Mouse (Mus musculus) kidney, embryonic 16.5 days (tissue): ENCODE results near the gene Prdx1. TPM values are rescaled to one million over a fixed set of nuclear protein-coding genes. Genes with fewer than 3 reads are reported as not detected.

Experiments
- ATAC-seq: fragments of 200-750 bp; cut with Nextera tagmentation; 2 replicates; pipeline ENCODE4 v1.8.0; 2017; ENCODE audit warnings: moderate TSS enrichment; ENCODE audit not compliant: low FRiP score, low TSS enrichment
- H3K27ac ChIP-seq: fragments of 300-500 bp; sonication (generic); 2 replicates; pipeline ENCODE4 v1.5.1; 2014; ENCODE audit warnings: low read length
- H3K27me3 ChIP-seq: fragments of 300-500 bp; sonication (generic); 2 replicates; pipeline ENCODE4 v1.6.1; 2014; ENCODE audit warnings: low read length, control low read depth, mixed read lengths; ENCODE audit not compliant: insufficient read depth
- H3K36me3 ChIP-seq: fragments of 300-500 bp; sonication (generic); 2 replicates; pipeline ENCODE4 v1.6.1; 2014; ENCODE audit warnings: low read length, control low read depth, mixed read lengths; ENCODE audit not compliant: insufficient read depth
- H3K4me1 ChIP-seq: fragments of 300-500 bp; sonication (generic); 2 replicates; pipeline ENCODE4 v1.6.1; 2014; ENCODE audit warnings: low read length, control low read depth, mixed read lengths; ENCODE audit not compliant: insufficient read depth
- H3K4me2 ChIP-seq: fragments of 300-500 bp; sonication (generic); replicated peaks from 2 replicates; pipeline ENCODE4 v1.6.1; 2014; ENCODE audit warnings: low read depth, low read length
- H3K4me3 ChIP-seq: fragments of 300-500 bp; sonication (generic); 2 replicates; pipeline ENCODE4 v1.5.1; 2014; ENCODE audit warnings: mild to moderate bottlenecking, low read length
- H3K9ac ChIP-seq: fragments of 300-500 bp; sonication (generic); replicated peaks from 2 replicates; pipeline ENCODE4 v1.6.1; 2014; ENCODE audit warnings: low read length
- H3K9me3 ChIP-seq: fragments of 300-500 bp; sonication (generic); 2 replicates; pipeline ENCODE4 v1.6.1; 2016; ENCODE audit warnings: low read length, control low read depth
- WGBS: fragments of 180-500 bp; shearing (Covaris S2); extraction: QIAGEN DNeasy Blood & Tissue Kit; methylation state at CpG from one replicate; pipeline ENCODE4 v1.1.7; 2014; 5-methylcytosine and 5-hydroxymethylcytosine counted together
- polyA plus RNA-seq: library from polyadenylated mRNA; unstranded; fragments of >200 nt; fragmentation: Nextera tagmentation; extraction: Ambion mirVana; gene quantifications from 2 replicates; pipeline ENCODE4 v1.2.1, GENCODE M21; 2015

Prdx1 gene
- polyA plus RNA-seq, 1 experiment from 2014 or later: 1,468 TPM

DNA sequence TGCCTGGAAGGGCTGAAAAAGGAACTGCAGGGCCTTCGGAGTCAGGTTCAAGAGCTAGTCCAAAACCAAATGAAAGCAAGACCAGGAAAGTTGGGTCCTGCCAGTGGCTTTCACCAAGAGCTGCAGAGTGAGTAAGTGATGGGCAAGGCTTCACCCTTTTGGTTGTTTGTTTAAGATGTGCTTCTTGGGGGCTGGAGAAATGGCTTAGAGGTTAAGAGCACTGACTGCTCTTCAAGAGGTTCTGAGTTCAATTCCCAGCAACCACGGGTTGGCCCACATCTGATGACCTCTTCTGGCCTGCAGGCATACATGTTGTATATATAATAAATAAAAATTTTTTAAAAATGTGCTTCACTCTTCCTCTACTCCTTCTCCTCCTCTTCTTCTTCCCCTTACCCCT lies 24.8 kb downstream of the Prdx1 start:
- H3K36me3 ChIP-seq: peaks cover 7% of the 10 kb centered on the region; the same call in 1 of the 2 replicates
- WGBS: 88% methylated on average over 2 of the region's 2 CpGs
- no peak for ATAC-seq
- H3K4me1 ChIP-seq: peaks cover 9% of the 10 kb centered on the region
- H3K27me3 ChIP-seq: no peaks in the 10 kb centered on the region
- H3K27ac ChIP-seq: no peak overlapping the region
- H3K4me2 ChIP-seq: no peak overlapping the region
- no peaks in the 10 kb centered on the region for H3K9me3 ChIP-seq
- H3K4me3 ChIP-seq: no peak overlapping the region
- H3K9ac ChIP-seq: no peak overlapping the region

DNA sequence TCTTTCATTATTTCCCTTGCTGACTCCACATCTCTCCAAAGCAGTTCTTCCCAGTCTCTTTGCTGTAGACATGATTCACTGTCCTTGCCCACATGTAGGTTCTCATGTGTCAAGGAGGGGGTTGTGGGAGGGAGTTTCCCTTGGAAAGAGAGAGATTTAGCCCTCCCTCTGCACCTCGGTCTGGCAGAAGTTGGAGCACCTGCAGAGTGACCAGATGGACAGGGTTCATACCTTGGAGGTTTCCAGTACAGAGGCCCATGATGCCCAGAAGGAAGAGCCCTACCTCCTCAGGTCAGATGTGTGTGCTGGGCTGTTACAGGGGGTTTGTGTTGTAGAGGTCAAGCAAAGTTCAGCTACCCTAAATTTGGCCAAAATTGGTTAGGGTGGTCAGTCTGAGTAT lies 27.2 kb downstream of the Prdx1 start:
- ATAC-seq: no peak

DNA sequence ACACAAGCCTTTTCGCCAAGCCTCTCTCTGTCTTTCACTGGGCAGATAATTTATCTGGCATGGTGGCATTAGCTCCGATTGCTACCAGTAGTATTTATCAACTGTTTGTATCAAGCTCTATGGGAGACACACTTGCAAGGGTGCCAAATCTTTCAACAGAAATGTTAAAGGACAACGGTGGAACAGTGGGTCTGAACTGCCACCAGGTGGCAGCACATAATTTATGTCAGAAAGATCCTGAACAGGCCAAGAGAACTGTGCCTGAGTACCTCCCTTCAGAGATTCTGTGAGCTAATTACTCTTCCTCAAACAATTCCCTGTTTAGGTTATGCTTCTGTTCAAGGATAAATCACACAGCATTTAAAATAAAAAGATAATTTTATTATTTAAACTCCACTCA lies 34.1 kb downstream of the Prdx1 start:
- Histone ChIP-seq H3K9ac (no peak overlapping the region), H3K36me3 (peaks cover 8% of the 10 kb centered on the region; the same call in 1 of the 2 replicates), H3K4me2 (no peak overlapping the region), H3K9me3 (no peaks in the 10 kb centered on the region), H3K4me1 (peaks cover 10% of the 10 kb centered on the region; the same call in 1 of the 2 replicates), H3K27me3 (no peaks in the 10 kb centered on the region), H3K27ac (no peak overlapping the region), H3K4me3 (no peak overlapping the region)
- ATAC-seq: no peak
- 21% methylated on average over 3 of the region's 3 CpGs for WGBS

More for the DNA sequence above, 27.2 kb downstream of the Prdx1 start:
- H3K4me1 ChIP-seq: peaks cover 9% of the 10 kb centered on the region
- H3K36me3 ChIP-seq: peaks cover 10% of the 10 kb centered on the region; the same call in 1 of the 2 replicates
- H3K4me3 ChIP-seq: no peak overlapping the region
- no peak overlapping the region for H3K27ac ChIP-seq
- no peaks in the 10 kb centered on the region for H3K27me3 ChIP-seq
- no peak overlapping the region for H3K4me2 ChIP-seq
- WGBS: 32% methylated on average over 1 of the region's 1 CpGs
- no peak overlapping the region for H3K9ac ChIP-seq
- no peaks in the 10 kb centered on the region for H3K9me3 ChIP-seq

DNA sequence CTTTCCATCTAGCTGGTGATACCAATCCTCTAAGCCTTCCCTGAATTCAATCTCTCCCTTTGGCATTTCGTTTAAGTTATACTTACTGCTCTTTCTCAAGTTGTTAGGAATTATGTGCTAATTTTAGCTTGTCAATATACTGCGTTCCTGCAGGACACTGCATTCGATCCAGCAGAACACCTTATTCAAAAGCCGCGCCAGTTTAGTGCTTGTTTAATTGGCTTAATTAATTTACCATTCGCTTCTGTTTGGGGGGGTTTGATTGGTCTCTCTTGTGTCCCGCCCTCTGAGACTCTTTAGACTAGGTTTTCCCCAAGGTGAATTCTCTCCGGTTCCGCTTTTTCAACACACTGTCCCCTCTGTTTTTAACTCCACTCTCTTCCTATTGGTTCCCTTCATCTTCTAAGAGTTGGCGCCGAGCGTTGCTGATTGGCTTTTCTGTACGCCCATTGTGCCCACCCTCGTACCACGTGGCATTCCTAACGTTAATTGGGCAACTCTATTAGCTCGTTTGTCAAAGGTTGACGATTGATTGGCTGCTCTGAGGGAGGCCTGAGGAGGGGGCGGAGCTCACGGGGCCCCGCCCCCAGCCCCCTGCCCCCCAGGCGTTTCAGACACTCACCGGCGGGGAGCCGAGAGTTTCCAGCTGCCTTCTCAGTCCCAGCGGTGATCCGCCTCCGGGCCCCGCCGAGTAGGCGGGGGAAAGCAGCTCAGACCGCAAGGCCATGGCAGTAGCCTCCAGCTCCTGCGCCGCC lies 35.2 kb downstream of the Prdx1 start, which contains the start of gene Tesk2:
Gene Tesk2, plus strand, starts transcription at position 606 of the 755 bp plus-strand sequence.
- peak within 1 kb of the TSS; percentile 87 for H3K27ac ChIP-seq
- no peaks in the 10 kb centered on the region for H3K27me3 ChIP-seq
- H3K4me3 ChIP-seq: peak within 1 kb of the TSS; percentile 89
- under 1% methylated on average over 34 of the region's 34 CpGs for WGBS
- H3K36me3 ChIP-seq: no peaks in the 10 kb centered on the region; the same call in 1 of the 2 replicates
- H3K4me1 ChIP-seq: peaks cover 10% of the 10 kb centered on the region; the same call in 1 of the 2 replicates
- peak within 1 kb of the TSS; percentile 86 for H3K9ac ChIP-seq
- H3K4me2 ChIP-seq: peak within 1 kb of the TSS; percentile 90
- H3K9me3 ChIP-seq: no peaks in the 10 kb centered on the region
- peak; percentile 98 for ATAC-seq

DNA sequence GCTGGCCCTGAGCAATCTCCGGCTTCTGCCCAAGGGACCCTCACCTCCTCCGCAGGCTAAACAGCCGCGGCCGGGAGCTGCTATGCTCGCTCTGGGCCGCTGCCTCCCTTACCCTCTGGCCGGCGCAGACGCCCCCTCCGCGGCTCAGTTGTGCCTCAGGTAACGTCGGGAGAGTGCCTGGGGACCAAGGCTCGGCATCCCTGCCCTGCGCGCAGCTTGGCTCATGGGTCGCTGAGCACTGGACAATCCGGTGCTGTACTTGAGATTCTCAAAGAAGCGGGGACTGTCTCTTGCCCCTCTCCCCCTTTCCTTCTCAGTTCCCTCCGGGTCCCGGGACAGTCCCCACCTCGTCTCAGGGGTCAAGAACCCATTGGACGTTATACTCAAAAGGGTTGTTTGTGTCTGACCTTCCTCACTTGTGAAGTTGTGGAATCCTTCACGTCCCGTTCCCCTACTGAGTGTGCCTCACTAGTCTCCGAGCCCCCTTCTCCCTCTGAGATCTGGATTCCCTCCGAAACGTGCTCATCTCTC lies 35.8 kb downstream of the Prdx1 start:
- Histone ChIP-seq H3K4me3 (peak overlapping the region; percentile 89), H3K4me2 (peak overlapping the region; percentile 90), H3K4me1 (peaks cover 10% of the 10 kb centered on the region; the same call in 1 of the 2 replicates), H3K36me3 (no peaks in the 10 kb centered on the region), H3K9me3 (no peaks in the 10 kb centered on the region), H3K27ac (peak overlapping the region; percentile 87), H3K9ac (peak overlapping the region; percentile 86), H3K27me3 (no peaks in the 10 kb centered on the region)
- under 1% methylated on average over 29 of the region's 29 CpGs for WGBS
- ATAC-seq: peak; percentile 79

DNA sequence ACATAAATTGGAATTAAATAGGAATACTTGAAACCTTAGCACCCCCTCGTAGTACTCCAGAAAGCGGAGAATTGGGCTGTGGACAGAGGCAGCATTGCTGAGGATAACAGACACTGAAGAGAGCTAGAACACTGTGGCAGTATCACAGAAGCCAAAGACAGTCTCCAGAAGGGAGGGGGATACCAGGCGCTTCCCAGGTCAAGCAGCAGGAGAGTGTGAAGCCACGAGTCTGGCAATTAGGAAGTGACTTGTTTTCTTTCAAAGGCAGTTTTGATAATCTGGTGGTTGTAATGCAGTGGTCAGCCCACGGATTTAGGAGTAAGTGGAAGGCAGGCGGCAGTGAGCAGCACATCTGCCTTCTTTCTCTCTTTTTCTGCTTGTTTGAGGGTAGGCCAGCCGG lies 36.9 kb downstream of the Prdx1 start:
- H3K9ac ChIP-seq: peak overlapping the region; percentile 14; the same call in 1 of the 2 replicates
- no peaks in the 10 kb centered on the region for H3K27me3 ChIP-seq
- no peaks in the 10 kb centered on the region for H3K36me3 ChIP-seq
- no peak for ATAC-seq
- H3K4me2 ChIP-seq: peak overlapping the region; percentile 90
- peaks cover 10% of the 10 kb centered on the region; the same call in 1 of the 2 replicates for H3K4me1 ChIP-seq
- H3K27ac ChIP-seq: no peak overlapping the region
- no peak overlapping the region for H3K4me3 ChIP-seq
- WGBS: 38% methylated on average over 7 of the region's 7 CpGs
- H3K9me3 ChIP-seq: no peaks in the 10 kb centered on the region

DNA sequence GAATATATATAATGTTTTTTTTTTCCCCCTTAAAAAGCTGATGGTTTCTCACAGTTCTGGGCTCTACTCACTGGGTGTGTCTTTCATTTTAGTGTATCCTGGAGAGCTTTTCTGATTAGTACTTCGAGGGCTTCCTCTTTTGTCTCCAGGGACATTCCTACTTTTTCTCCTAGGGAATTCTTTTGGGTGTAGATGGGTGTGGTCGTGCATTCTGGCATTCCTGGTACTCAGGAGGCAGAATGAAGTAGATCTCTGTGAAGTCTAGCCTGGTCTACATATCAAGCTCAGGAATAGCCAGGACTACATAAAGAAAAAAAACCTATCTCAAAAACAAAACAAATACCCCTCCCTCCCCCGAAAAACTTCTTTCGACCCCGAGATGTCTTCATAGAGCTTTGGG lies 40.1 kb downstream of the Prdx1 start:
- no peaks in the 10 kb centered on the region for H3K9me3 ChIP-seq
- no peak for ATAC-seq
- H3K36me3 ChIP-seq: no peaks in the 10 kb centered on the region
- H3K27me3 ChIP-seq: no peaks in the 10 kb centered on the region
- H3K4me2 ChIP-seq: no peak overlapping the region
- no peak overlapping the region for H3K27ac ChIP-seq
- peaks cover 10% of the 10 kb centered on the region; the same call in 1 of the 2 replicates for H3K4me1 ChIP-seq
- no peak overlapping the region for H3K9ac ChIP-seq
- H3K4me3 ChIP-seq: no peak overlapping the region
- 78% methylated on average over 5 of the region's 5 CpGs for WGBS

DNA sequence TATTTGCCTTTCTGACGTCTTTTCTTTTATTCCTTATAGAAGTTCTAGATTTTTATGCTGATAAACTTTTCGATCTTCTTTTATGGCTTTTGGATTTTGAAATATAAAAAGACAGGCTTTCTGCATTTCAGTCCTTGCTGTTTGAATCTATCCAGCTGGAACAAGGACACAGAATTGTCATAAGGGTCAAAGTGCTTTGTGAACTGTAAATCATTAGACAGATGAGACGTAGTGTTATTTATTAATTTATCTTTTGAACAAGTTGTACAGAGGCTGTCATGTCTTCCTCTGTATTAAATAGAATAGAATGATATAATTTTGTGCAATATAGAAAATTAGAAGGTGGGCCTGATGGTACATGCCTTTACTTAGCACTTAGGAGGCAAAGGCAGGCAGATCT lies 42.1 kb downstream of the Prdx1 start:
- no peak overlapping the region for H3K27ac ChIP-seq
- no peaks in the 10 kb centered on the region for H3K9me3 ChIP-seq
- no peaks in the 10 kb centered on the region for H3K27me3 ChIP-seq
- 61% methylated on average over 3 of the region's 3 CpGs for whole genome bisulfite sequencing
- no peak for ATAC-seq
- no peak overlapping the region for H3K4me3 ChIP-seq
- H3K9ac ChIP-seq: no peak overlapping the region
- 0 out of 2 replicates have a peak, but pooled peaks cover 2% of the 10 kb centered on the region for H3K4me1 ChIP-seq
- no peaks in the 10 kb centered on the region for H3K36me3 ChIP-seq
- no peak overlapping the region for H3K4me2 ChIP-seq

DNA sequence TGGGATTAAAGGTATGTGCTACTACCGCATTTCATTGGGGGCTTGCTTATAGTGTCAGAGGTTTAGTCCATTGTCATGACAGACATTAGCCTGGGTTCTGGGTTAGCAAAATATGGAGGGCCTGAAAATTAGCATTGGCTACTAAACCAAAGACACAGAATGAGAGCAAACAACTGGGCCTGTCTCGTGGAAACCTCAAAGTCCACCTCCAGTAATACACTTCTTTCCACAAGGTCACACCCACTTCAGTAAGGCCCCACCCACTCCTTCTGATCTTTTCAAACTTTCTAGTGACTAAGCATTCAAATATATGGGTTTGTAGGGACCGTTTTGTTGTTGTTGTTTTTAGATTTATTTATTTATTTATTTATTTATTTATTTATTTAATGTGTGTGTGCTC lies 44.2 kb downstream of the Prdx1 start:
- no peak overlapping the region for H3K9ac ChIP-seq
- H3K36me3 ChIP-seq: no peaks in the 10 kb centered on the region
- WGBS: 92% methylated on average over 3 of the region's 3 CpGs
- no peaks in the 10 kb centered on the region for H3K4me1 ChIP-seq
- no peak overlapping the region for H3K27ac ChIP-seq
- H3K4me2 ChIP-seq: no peak overlapping the region
- H3K4me3 ChIP-seq: no peak overlapping the region
- H3K27me3 ChIP-seq: no peaks in the 10 kb centered on the region
- H3K9me3 ChIP-seq: no peaks in the 10 kb centered on the region
- ATAC-seq: no peak

DNA sequence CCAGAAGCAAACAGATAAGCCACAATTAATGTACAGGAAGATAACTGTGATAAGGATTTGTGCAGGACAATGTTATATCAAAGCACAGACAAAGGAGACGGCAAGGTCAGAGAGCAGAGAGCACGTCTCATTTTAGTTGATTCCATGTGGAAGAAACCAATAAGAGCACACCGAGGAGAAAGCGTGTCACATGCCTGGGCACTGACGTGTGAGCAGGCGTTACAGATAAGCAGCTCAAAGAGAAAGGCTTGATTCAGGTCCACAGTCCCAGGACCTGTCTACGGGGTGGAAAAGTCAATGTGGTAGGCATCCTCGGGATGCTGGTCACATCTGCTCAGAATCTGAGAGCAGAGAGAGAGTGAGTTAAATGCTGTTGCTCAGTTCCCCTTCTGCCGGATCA lies 45.7 kb downstream of the Prdx1 start:
- no peaks in the 10 kb centered on the region for H3K4me1 ChIP-seq
- no peak for ATAC-seq

More for the DNA sequence above, 45.7 kb downstream of the Prdx1 start:
- Histone ChIP-seq H3K9ac (no peak overlapping the region), H3K9me3 (no peaks in the 10 kb centered on the region), H3K4me2 (no peak overlapping the region), H3K4me3 (no peak overlapping the region), H3K27ac (no peak overlapping the region), H3K36me3 (no peaks in the 10 kb centered on the region), H3K27me3 (no peaks in the 10 kb centered on the region)
- 86% methylated on average over 9 of the region's 9 CpGs for WGBS
